Mouse (Mus musculus): ENCODE measurements around the gene Nedd8. TPM values are rescaled to one million over a fixed set of nuclear protein-coding genes. Genes with fewer than 3 reads are reported as not detected.

Nedd8 gene
- 54.1 TPM for polyA plus RNA-seq (2014; fragmentation: Illumina TruSeq; extraction: RNeasy Lipid Tissue Mini Kit (QIAGEN cat#74804); ENCODE audit: low read depth, low replicate concordance)

GRCm38 (mm10) chr14:55671833-55672740 lies at the start of gene Nedd8, which contains the start of gene Gmpr2:
TSS of gene Nedd8 (minus strand) at chr14:55672124.
TSS of gene Gmpr2 (plus strand) at chr14:55671941.

DNA sequence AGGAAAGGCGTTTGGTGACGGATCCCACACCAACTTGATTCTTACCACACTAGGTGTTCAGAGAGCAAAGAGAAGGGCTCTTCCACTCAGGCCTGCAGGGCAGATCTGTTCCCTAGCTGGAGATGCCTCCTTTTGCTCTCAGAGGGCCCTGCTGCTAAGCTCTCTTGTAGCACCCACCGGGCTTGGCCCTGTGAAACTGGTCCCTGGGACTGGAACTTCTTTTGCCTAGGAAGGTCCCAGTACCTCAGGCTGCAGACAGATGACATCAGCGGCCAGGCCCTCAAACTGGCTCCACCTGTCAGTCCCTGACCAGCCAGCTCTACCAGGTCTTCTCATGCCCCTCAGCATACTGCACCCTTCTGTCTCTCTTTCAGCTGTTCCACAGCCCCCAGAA lies 41.8 kb upstream of the Nedd8 start, which contains the start of gene Tgm1:
TSS of gene Tgm1 (minus strand) at position 198 of the 394 bp plus-strand sequence.

DNA sequence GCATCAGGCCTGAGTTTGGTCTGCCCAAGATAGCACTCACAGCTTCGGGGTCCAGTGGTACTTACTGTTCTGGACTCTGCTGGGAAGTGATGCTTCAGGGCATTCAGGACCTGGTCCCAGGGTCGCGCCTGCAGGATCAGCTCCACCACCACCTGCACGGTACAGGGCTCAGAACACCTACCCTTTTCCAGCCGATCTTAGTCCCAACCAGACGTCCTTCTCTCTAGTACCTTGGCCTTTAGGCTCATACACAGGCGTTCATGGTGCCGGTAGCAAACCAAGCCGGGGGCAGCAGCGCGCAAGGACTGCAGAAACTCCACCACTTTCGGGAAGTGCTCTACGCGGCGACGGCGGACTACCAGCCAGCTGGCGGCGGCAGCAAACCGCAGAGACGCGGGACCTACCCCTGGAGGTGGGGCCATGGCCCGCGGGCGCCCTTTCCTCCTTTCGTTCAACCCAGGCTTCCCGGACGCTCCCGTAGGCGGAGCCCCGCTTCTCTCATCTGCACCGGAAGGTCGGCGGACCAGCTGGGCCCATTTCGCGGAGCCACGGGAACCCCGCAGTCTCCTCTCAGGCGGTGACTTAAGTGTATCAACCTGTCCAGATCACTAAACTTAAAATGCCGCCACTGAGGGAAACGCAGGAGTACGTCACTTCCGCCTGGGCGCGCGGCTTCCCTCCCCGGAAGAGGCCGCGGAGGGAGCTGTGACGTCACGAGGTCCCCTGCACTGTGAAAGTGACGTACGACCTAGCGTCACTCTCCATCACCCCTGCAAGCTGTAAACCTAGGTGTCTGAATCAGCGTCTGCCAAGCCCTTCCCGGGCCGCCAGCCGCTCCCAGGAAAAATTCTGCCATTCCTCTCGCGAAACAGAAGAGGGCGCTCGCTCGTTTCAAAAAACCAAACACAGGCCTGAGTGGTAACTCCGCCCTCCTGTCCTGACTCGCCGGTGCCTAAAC lies 9.5 kb upstream of the Nedd8 start, which contains the start of gene Tinf2:
TSS of gene Tinf2 (minus strand) at position 661 of the 958 bp plus-strand sequence.

GRCm38 (mm10) chr14:55659960-55660573 lies 11.9 kb downstream of the Nedd8 start, which contains the start of gene Mdp1:
TSS of gene Mdp1 (minus strand) at chr14:55660508.

DNA sequence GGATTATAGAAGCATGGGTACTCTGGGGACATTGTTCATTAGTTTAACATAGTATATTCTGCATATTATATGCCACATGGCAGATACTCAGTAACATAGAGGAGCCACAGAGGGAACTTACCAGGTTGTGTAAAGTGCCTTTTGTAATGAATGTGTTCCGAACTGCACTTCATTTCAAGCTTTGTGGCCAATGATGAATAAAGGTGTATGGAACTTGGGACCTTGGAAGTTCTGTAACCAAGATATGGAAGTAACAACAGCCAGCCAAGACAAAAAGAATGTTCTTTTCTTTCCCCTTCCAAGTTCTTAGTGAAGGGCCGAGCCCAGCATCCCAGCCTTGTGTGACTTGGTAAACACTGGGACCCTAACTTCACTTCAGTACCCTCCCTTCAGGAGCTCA lies 22.0 kb downstream of the Nedd8 start, which contains the start of gene Tssk4:
TSS of gene Tssk4 (plus strand) at position 301 of the 400 bp plus-strand sequence.

DNA sequence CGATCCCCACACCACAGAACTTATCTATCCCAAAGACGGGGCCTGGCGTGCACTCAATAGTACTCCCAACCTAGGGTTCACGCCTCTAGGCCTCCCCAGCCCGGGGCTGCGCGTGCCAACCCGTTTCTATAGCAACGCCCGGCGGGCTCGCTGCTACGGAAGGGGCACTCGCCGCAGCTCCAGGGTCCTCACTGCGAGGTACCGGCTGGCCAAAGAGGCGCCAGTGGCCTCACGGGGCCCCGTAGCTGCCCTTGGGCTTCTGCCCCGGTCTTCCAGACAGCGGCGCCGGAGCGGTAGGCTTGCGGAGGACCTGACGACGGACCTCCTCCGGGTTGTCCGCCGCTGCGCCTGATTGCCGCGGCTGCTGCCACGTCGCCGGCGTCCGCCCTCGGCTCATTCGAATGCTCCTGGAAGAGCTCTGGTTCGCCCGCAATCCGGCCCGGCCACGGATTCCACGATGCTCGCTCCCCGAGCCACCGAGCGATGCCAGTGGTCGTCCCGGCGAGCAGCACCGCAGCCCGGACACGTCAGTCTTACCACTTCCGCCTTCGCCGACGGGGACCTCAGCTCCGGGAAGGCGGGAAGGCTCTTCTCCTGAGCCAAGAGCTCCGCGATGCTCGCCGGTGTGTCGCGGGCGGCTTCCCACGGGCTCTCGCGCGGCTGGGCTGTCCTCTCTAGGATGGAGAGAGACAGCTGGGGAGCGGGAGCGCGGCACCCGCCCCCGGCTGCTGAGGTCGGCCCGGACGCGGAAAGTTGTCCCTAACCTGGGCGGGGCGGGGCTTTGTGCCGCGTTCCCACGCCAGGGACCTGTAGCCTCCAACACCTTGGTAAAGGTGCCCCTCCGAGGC lies 28.6 kb downstream of the Nedd8 start, which contains the start of gene Tm9sf1:
TSS of gene Tm9sf1 (minus strand) at position 747 of the 848 bp plus-strand sequence.

GRCm38 (mm10) chr14:55637795-55638194 lies 34.1 kb downstream of the Nedd8 start, which contains the start of gene Gm49378:
TSS of gene Gm49378 (minus strand) at chr14:55637895.

GRCm38 (mm10) chr14:55635523-55636007 lies 36.4 kb downstream of the Nedd8 start, which contains the start of gene Ipo4:
TSS of gene Ipo4 (minus strand) at chr14:55635957.

GRCm38 (mm10) chr14:55617822-55618221 lies 54.1 kb downstream of the Nedd8 start, which contains the start of gene Rec8:
TSS of gene Rec8 (plus strand) at chr14:55618037.

Other genes starting within 250 kb of the Nedd8 start
- gene Dhrs4, start 193.4 kb downstream of the Nedd8 start, polyA plus RNA-seq (2014; fragmentation: Illumina TruSeq; extraction: RNeasy Lipid Tissue Mini Kit (QIAGEN cat#74804); ENCODE audit: low read depth, low replicate concordance): 19.4 TPM
- not detected for gene Carmil3, start 181.5 kb downstream of the Nedd8 start, polyA plus RNA-seq (2014; fragmentation: Illumina TruSeq; extraction: RNeasy Lipid Tissue Mini Kit (QIAGEN cat#74804); ENCODE audit: low read depth, low replicate concordance)
- gene Cpne6, start 161.7 kb downstream of the Nedd8 start, polyA plus RNA-seq (2014; fragmentation: Illumina TruSeq; extraction: RNeasy Lipid Tissue Mini Kit (QIAGEN cat#74804); ENCODE audit: low read depth, low replicate concordance): not detected
- gene Nrl, start 147.1 kb downstream of the Nedd8 start, polyA plus RNA-seq (2014; fragmentation: Illumina TruSeq; extraction: RNeasy Lipid Tissue Mini Kit (QIAGEN cat#74804); ENCODE audit: low read depth, low replicate concordance): 0.11 TPM
- gene Pck2, start 131.9 kb downstream of the Nedd8 start, polyA plus RNA-seq (2014; fragmentation: Illumina TruSeq; extraction: RNeasy Lipid Tissue Mini Kit (QIAGEN cat#74804); ENCODE audit: low read depth, low replicate concordance): 0.35 TPM
- gene Dcaf11, start 112.1 kb downstream of the Nedd8 start, polyA plus RNA-seq (2014; fragmentation: Illumina TruSeq; extraction: RNeasy Lipid Tissue Mini Kit (QIAGEN cat#74804); ENCODE audit: low read depth, low replicate concordance): 14.7 TPM
- not detected for gene A730061H03Rik, start 111.7 kb downstream of the Nedd8 start, polyA plus RNA-seq (2014; fragmentation: Illumina TruSeq; extraction: RNeasy Lipid Tissue Mini Kit (QIAGEN cat#74804); ENCODE audit: low read depth, low replicate concordance)
- gene Fitm1, start 96.5 kb downstream of the Nedd8 start, polyA plus RNA-seq (2014; fragmentation: Illumina TruSeq; extraction: RNeasy Lipid Tissue Mini Kit (QIAGEN cat#74804); ENCODE audit: low read depth, low replicate concordance): not detected
- 25.6 TPM for gene Psme1, start 94.0 kb downstream of the Nedd8 start, polyA plus RNA-seq (2014; fragmentation: Illumina TruSeq; extraction: RNeasy Lipid Tissue Mini Kit (QIAGEN cat#74804); ENCODE audit: low read depth, low replicate concordance)
- gene Emc9, start 86.8 kb downstream of the Nedd8 start, polyA plus RNA-seq (2014; fragmentation: Illumina TruSeq; extraction: RNeasy Lipid Tissue Mini Kit (QIAGEN cat#74804); ENCODE audit: low read depth, low replicate concordance): 2.7 TPM
- gene Psme2, start 81.0 kb downstream of the Nedd8 start, polyA plus RNA-seq (2014; fragmentation: Illumina TruSeq; extraction: RNeasy Lipid Tissue Mini Kit (QIAGEN cat#74804); ENCODE audit: low read depth, low replicate concordance): 17.0 TPM
- 2.1 TPM for gene Rnf31, start 80.4 kb downstream of the Nedd8 start, polyA plus RNA-seq (2014; fragmentation: Illumina TruSeq; extraction: RNeasy Lipid Tissue Mini Kit (QIAGEN cat#74804); ENCODE audit: low read depth, low replicate concordance)
- gene Irf9, start 68.6 kb downstream of the Nedd8 start, polyA plus RNA-seq (2014; fragmentation: Illumina TruSeq; extraction: RNeasy Lipid Tissue Mini Kit (QIAGEN cat#74804); ENCODE audit: low read depth, low replicate concordance): 2.6 TPM
- 8.3 TPM for gene Rec8, start 54.1 kb downstream of the Nedd8 start, polyA plus RNA-seq (2014; fragmentation: Illumina TruSeq; extraction: RNeasy Lipid Tissue Mini Kit (QIAGEN cat#74804); ENCODE audit: low read depth, low replicate concordance)
- gene Ipo4, start 36.2 kb downstream of the Nedd8 start, polyA plus RNA-seq (2014; fragmentation: Illumina TruSeq; extraction: RNeasy Lipid Tissue Mini Kit (QIAGEN cat#74804); ENCODE audit: low read depth, low replicate concordance): 67.7 TPM
- 1.6 TPM for gene Gm49378, start 34.2 kb downstream of the Nedd8 start, polyA plus RNA-seq (2014; fragmentation: Illumina TruSeq; extraction: RNeasy Lipid Tissue Mini Kit (QIAGEN cat#74804); ENCODE audit: low read depth, low replicate concordance)
- 5.9 TPM for gene Tm9sf1, start 28.3 kb downstream of the Nedd8 start, polyA plus RNA-seq (2014; fragmentation: Illumina TruSeq; extraction: RNeasy Lipid Tissue Mini Kit (QIAGEN cat#74804); ENCODE audit: low read depth, low replicate concordance)
- 45.9 TPM for gene Tssk4, start 21.9 kb downstream of the Nedd8 start, polyA plus RNA-seq (2014; fragmentation: Illumina TruSeq; extraction: RNeasy Lipid Tissue Mini Kit (QIAGEN cat#74804); ENCODE audit: low read depth, low replicate concordance)
- gene Mdp1, start 11.6 kb downstream of the Nedd8 start, polyA plus RNA-seq (2014; fragmentation: Illumina TruSeq; extraction: RNeasy Lipid Tissue Mini Kit (QIAGEN cat#74804); ENCODE audit: low read depth, low replicate concordance): 4.4 TPM
- 54.2 TPM for gene Gmpr2, start 183 bp downstream of the Nedd8 start, polyA plus RNA-seq (2014; fragmentation: Illumina TruSeq; extraction: RNeasy Lipid Tissue Mini Kit (QIAGEN cat#74804); ENCODE audit: low read depth, low replicate concordance)
- 18.0 TPM for gene Tinf2, start 9.7 kb upstream of the Nedd8 start, polyA plus RNA-seq (2014; fragmentation: Illumina TruSeq; extraction: RNeasy Lipid Tissue Mini Kit (QIAGEN cat#74804); ENCODE audit: low read depth, low replicate concordance)
- not detected for gene Tgm1, start 41.8 kb upstream of the Nedd8 start, polyA plus RNA-seq (2014; fragmentation: Illumina TruSeq; extraction: RNeasy Lipid Tissue Mini Kit (QIAGEN cat#74804); ENCODE audit: low read depth, low replicate concordance)
- 0.35 TPM for gene Rabggta, start 50.1 kb upstream of the Nedd8 start, polyA plus RNA-seq (2014; fragmentation: Illumina TruSeq; extraction: RNeasy Lipid Tissue Mini Kit (QIAGEN cat#74804); ENCODE audit: low read depth, low replicate concordance)
- gene Dhrs1, start 73.6 kb upstream of the Nedd8 start, polyA plus RNA-seq (2014; fragmentation: Illumina TruSeq; extraction: RNeasy Lipid Tissue Mini Kit (QIAGEN cat#74804); ENCODE audit: low read depth, low replicate concordance): 45.7 TPM
- gene Nop9, start 73.6 kb upstream of the Nedd8 start, polyA plus RNA-seq (2014; fragmentation: Illumina TruSeq; extraction: RNeasy Lipid Tissue Mini Kit (QIAGEN cat#74804); ENCODE audit: low read depth, low replicate concordance): 53.9 TPM
- not detected for gene Cideb, start 86.3 kb upstream of the Nedd8 start, polyA plus RNA-seq (2014; fragmentation: Illumina TruSeq; extraction: RNeasy Lipid Tissue Mini Kit (QIAGEN cat#74804); ENCODE audit: low read depth, low replicate concordance)
- gene Ltb4r2, start 89.3 kb upstream of the Nedd8 start, polyA plus RNA-seq (2014; fragmentation: Illumina TruSeq; extraction: RNeasy Lipid Tissue Mini Kit (QIAGEN cat#74804); ENCODE audit: low read depth, low replicate concordance): not detected
- gene Ltb4r1, start 93.8 kb upstream of the Nedd8 start, polyA plus RNA-seq (2014; fragmentation: Illumina TruSeq; extraction: RNeasy Lipid Tissue Mini Kit (QIAGEN cat#74804); ENCODE audit: low read depth, low replicate concordance): not detected
- gene Adcy4, start 112.0 kb upstream of the Nedd8 start, polyA plus RNA-seq (2014; fragmentation: Illumina TruSeq; extraction: RNeasy Lipid Tissue Mini Kit (QIAGEN cat#74804); ENCODE audit: low read depth, low replicate concordance): 0.06 TPM
- gene Ripk3, start 116.7 kb upstream of the Nedd8 start, polyA plus RNA-seq (2014; fragmentation: Illumina TruSeq; extraction: RNeasy Lipid Tissue Mini Kit (QIAGEN cat#74804); ENCODE audit: low read depth, low replicate concordance): 0.69 TPM
- gene Nfatc4, start 151.0 kb upstream of the Nedd8 start, polyA plus RNA-seq (2014; fragmentation: Illumina TruSeq; extraction: RNeasy Lipid Tissue Mini Kit (QIAGEN cat#74804); ENCODE audit: low read depth, low replicate concordance): 0.11 TPM
- gene Nynrin, start 181.9 kb upstream of the Nedd8 start, polyA plus RNA-seq (2014; fragmentation: Illumina TruSeq; extraction: RNeasy Lipid Tissue Mini Kit (QIAGEN cat#74804); ENCODE audit: low read depth, low replicate concordance): 0.03 TPM
- 0.38 TPM for gene Cbln3, start 212.3 kb upstream of the Nedd8 start, polyA plus RNA-seq (2014; fragmentation: Illumina TruSeq; extraction: RNeasy Lipid Tissue Mini Kit (QIAGEN cat#74804); ENCODE audit: low read depth, low replicate concordance)
- gene Khnyn, start 212.8 kb upstream of the Nedd8 start, polyA plus RNA-seq (2014; fragmentation: Illumina TruSeq; extraction: RNeasy Lipid Tissue Mini Kit (QIAGEN cat#74804); ENCODE audit: low read depth, low replicate concordance): 2.2 TPM
- gene Sdr39u1, start 228.2 kb upstream of the Nedd8 start, polyA plus RNA-seq (2014; fragmentation: Illumina TruSeq; extraction: RNeasy Lipid Tissue Mini Kit (QIAGEN cat#74804); ENCODE audit: low read depth, low replicate concordance): 15.9 TPM

Data from testis, adult 10 weeks (tissue).